Mouse (Mus musculus): Measurements from ENCODE around the gene Clint1. TPM values are rescaled to one million over a fixed set of nuclear protein-coding genes. Genes with fewer than 3 reads are reported as not detected.

Gene Clint1
- polyA plus RNA-seq, 1 experiment from 2014 or later = 81.8 TPM

DNA sequence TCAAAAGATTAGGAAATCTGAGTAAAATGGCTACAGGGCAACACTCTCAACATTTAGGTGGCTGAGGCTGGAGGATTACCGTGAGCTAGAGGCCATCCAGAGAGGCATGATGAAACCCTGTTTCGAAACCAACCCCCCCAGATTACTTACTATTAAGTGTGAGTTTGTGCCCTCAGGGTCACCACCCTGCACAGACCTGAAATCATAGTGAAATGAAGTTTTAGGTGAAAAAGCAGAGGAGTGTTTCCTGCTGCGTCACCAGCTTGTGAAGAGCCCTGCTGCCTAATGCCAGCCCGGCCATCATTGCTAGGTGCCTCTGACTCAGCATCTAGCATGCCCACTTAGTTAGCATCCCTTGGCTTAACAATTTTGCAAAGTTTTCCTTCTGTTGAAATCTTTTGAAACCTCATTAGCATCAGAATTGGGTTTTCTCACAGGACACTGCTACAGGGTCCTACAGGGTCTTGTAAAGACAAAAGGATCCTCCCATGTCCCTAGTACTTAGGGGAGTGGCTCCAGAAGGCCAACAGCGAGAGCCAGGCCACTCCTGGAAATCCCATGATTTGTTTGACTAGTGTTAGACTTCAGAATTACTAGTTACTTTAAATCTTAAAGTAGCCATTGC lies 33.9 kb downstream of the Clint1 start:
- ATAC-seq (ENCODE audit: insufficient number of reproducible peaks, insufficient read depth, low FRiP score, low TSS enrichment, low read depth) = no peak
- no peak overlapping the region for H3K9ac ChIP-seq
- WGBS = 82% methylated on average over 5 of the region's 5 CpGs
- no peak overlapping the region for H3K4me2 ChIP-seq
- H3K36me3 ChIP-seq = peaks cover 45% of the 10 kb centered on the region
- H3K27me3 ChIP-seq = no peaks in the 10 kb centered on the region
- peaks cover 17% of the 10 kb centered on the region for H3K4me1 ChIP-seq
- H3K9me3 ChIP-seq = no peaks in the 10 kb centered on the region
- H3K4me3 ChIP-seq = no peak overlapping the region
- no peak overlapping the region for H3K27ac ChIP-seq

DNA sequence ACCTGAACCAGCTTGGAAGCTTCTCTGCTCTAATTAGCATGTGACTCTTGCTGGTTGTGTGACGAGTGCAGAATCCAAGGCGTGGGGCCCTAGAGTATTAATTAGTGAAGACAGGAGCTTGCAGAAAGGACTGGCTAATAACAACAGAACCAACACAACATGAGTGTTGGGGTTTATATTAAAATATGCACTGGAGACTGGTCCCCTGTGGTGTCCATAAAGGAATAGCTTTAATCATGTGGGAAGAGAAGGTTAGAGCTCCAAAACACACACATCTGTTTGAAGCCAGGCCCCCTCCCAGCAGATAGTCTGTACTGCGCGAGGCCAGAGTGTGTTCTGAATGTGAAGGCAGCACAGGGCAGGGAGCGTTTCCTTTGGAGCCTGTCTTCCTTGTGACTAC lies 34.7 kb downstream of the Clint1 start:
- H3K4me3 ChIP-seq = no peak overlapping the region
- 82% methylated on average over 5 of the region's 5 CpGs for WGBS

DNA sequence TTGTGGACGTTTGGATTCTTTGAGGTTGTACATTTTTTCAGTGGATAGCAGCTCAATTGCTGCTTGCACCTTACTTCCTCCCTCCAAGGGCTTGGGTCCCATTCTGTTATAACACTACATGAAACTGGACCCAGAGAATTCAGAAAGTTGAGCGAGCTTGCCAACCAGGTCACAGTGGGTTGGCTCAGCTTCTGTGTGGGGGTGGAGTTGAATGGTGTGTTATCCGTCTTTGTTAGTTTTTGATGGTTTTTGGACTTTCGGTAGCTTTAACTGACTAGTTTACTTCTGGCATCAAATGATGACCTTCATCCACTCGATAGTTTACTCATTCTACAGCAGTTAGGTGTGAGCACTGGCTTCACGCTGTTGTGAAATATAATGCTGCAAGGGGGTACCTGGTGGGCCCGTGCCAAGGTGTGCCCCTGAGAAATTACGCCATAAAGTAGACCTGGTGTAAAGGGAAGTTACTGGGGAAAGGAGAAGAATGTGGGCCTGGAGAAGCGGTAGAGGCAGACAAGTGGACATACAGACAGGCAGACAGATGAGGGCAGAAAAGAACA lies 36.7 kb downstream of the Clint1 start:
- Histone ChIP-seq H3K9ac (no peak overlapping the region), H3K9me3 (no peaks in the 10 kb centered on the region), H3K4me1 (peaks cover 1% of the 10 kb centered on the region), H3K4me2 (no peak overlapping the region), H3K27me3 (no peaks in the 10 kb centered on the region), H3K36me3 (peaks cover 72% of the 10 kb centered on the region), H3K27ac (no peak overlapping the region), H3K4me3 (no peak overlapping the region)
- ATAC-seq (ENCODE audit: insufficient number of reproducible peaks, insufficient read depth, low FRiP score, low TSS enrichment, low read depth) = no peak
- 87% methylated on average over 9 of the region's 9 CpGs for WGBS

More for the DNA sequence above, 34.7 kb downstream of the Clint1 start:
- Histone ChIP-seq H3K36me3 (peaks cover 53% of the 10 kb centered on the region), H3K9ac (no peak overlapping the region), H3K27ac (no peak overlapping the region), H3K4me1 (peaks cover 13% of the 10 kb centered on the region), H3K9me3 (no peaks in the 10 kb centered on the region), H3K27me3 (no peaks in the 10 kb centered on the region), H3K4me2 (no peak overlapping the region)
- ATAC-seq (ENCODE audit: insufficient number of reproducible peaks, insufficient read depth, low FRiP score, low TSS enrichment, low read depth) = no peak

DNA sequence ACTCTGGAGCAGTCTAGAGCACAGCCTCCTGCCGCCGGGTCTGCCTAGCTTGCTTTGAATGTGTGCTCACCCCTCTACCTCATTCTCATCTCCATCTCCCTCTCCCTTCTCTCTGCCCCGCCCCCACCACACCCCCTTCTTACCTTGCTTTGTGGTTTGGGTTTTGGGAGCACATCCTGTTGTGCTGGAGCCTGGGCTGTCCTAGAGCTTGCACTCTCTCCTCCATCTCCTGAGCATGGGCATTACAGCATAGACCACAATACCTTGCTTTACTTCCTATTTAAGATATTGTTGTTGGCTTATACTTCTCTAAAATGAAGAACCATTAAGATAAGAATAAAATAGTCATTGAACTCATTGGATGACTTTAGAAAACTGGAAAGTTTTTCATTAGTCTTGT lies 38.1 kb downstream of the Clint1 start:
- Histone ChIP-seq H3K36me3 (peaks cover 84% of the 10 kb centered on the region), H3K4me3 (no peak overlapping the region), H3K27ac (no peak overlapping the region), H3K9me3 (no peaks in the 10 kb centered on the region), H3K27me3 (no peaks in the 10 kb centered on the region), H3K9ac (no peak overlapping the region), H3K4me1 (no peaks in the 10 kb centered on the region), H3K4me2 (no peak overlapping the region)
- no peak for ATAC-seq (ENCODE audit: insufficient number of reproducible peaks, insufficient read depth, low FRiP score, low TSS enrichment, low read depth)
- WGBS = 82% methylated on average over 3 of the region's 3 CpGs

DNA sequence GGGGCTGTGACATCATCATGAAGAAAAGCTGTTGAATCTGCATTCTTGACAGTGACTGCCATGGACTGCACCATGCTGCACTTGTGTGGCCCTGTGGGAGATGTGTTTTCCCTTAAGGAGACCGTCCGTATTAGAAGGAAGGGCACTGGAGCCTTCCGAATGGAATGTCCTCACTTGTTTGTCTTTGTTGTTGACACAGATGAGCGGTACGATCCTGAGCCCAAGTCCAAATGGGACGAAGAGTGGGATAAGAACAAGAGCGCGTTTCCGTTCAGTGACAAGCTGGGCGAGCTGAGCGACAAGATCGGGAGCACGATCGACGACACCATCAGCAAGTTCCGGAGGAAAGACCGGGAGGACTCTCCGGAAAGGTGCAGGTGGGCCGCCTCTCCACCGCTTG lies 38.6 kb downstream of the Clint1 start:
- Histone ChIP-seq H3K27ac (no peak overlapping the region), H3K9ac (no peak overlapping the region), H3K27me3 (no peaks in the 10 kb centered on the region), H3K4me2 (no peak overlapping the region), H3K36me3 (peaks cover 85% of the 10 kb centered on the region), H3K4me1 (no peaks in the 10 kb centered on the region), H3K9me3 (no peaks in the 10 kb centered on the region), H3K4me3 (no peak overlapping the region)
- ATAC-seq (ENCODE audit: insufficient number of reproducible peaks, insufficient read depth, low FRiP score, low TSS enrichment, low read depth) = no peak
- WGBS = 94% methylated on average over 20 of the region's 20 CpGs

DNA sequence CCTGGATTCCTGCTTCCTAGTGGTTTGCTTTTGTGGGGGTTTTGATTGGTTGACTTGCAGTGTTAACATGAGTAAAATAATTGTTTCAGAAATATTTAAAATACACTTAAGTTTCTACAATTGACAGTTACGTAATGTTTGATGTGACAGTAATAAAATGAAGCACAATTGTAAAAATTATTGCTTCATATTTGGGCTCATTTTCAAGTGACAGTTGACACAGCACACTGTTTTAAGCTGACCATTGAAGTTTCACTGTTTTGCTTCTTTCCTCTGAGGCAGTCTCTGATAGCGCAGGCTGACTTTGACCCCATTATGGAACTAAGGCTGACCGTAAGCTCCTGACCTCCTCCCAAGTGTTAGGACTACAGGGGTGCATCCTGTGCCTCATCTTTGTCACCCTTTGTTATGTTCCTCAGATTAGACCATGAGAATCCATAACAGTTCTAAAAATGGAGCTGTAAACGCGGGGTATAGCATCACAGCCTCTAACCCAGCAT lies 41.1 kb downstream of the Clint1 start:
- Histone ChIP-seq H3K4me1 (no peaks in the 10 kb centered on the region), H3K4me2 (no peak overlapping the region), H3K9me3 (no peaks in the 10 kb centered on the region), H3K27me3 (no peaks in the 10 kb centered on the region), H3K4me3 (no peak overlapping the region), H3K27ac (no peak overlapping the region), H3K36me3 (peaks cover 89% of the 10 kb centered on the region), H3K9ac (no peak overlapping the region)
- no peak for ATAC-seq (ENCODE audit: insufficient number of reproducible peaks, insufficient read depth, low FRiP score, low TSS enrichment, low read depth)
- WGBS = 96% methylated on average over 5 of the region's 5 CpGs

DNA sequence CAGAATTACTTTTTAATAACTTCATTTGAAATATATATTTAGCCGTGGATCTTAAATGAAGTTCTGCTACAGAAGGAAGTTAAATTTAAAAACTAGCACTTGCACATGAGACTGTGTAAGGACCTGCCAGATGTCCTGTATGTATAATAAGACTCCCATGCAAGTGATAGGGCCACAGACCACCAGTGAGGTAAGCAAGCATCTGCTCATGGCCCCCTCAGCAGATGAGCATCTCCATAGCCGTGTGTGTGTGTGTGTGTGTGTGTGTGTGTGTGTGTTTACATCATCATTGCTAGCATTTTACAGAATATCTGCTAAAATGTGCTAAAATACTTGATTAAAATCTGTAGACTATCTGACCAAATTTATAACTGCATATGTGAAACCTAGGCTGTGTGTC lies 45.5 kb downstream of the Clint1 start:
- Histone ChIP-seq H3K9ac (no peak overlapping the region), H3K4me3 (no peak overlapping the region), H3K4me1 (0 out of 2 replicates have a peak, but pooled peaks cover 5% of the 10 kb centered on the region), H3K36me3 (peaks cover 64% of the 10 kb centered on the region), H3K4me2 (no peak overlapping the region), H3K27me3 (no peaks in the 10 kb centered on the region), H3K9me3 (no peaks in the 10 kb centered on the region), H3K27ac (no peak overlapping the region)
- ATAC-seq (ENCODE audit: insufficient number of reproducible peaks, insufficient read depth, low FRiP score, low TSS enrichment, low read depth) = no peak
- 92% methylated on average over 2 of the region's 2 CpGs for WGBS

DNA sequence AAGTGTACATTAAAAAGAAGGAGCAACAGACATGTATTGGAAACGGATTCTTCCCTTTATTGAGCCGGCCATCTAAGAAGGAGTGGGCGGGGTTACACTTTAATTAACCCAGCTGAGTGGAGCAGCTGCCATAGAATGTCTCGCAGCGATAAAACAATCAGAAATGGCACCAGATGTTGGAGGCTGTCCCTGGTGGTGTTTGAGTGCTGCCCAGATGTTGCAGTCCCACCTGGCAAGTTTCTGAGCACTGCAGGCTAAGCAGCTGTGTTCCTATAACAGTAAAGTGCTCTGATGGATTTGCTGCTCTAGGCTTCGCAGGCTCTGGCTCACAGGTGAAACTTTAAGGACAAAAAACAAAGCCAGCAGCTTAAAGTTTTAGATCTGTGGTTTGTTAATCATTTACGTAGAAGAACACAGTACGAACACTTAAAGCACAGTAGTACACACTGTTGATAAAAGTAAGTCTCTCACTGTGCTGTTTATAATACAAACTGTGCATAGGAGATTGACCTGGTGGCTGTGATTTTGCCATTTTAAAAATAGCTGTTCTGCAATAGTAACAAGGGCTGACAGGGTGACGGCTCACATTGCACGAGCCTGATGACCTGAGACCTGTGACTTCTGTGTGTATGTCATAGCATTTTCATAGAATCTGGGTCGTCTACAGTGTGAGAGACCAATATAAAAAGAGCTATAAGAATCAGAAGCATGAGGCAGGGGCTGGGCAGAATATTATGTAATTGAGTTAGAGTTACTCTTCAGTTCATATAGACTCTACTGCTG lies 48.6 kb downstream of the Clint1 start:
- H3K27me3 ChIP-seq = no peaks in the 10 kb centered on the region
- H3K9ac ChIP-seq = no peak overlapping the region
- no peak overlapping the region for H3K4me2 ChIP-seq
- no peak overlapping the region for H3K4me3 ChIP-seq
- H3K4me1 ChIP-seq = 0 out of 2 replicates have a peak, but pooled peaks cover 5% of the 10 kb centered on the region
- 68% methylated on average over 11 of the region's 11 CpGs for WGBS
- H3K9me3 ChIP-seq = no peaks in the 10 kb centered on the region
- H3K36me3 ChIP-seq = peaks cover 54% of the 10 kb centered on the region
- ATAC-seq (ENCODE audit: insufficient number of reproducible peaks, insufficient read depth, low FRiP score, low TSS enrichment, low read depth) = no peak
- H3K27ac ChIP-seq = no peak overlapping the region

DNA sequence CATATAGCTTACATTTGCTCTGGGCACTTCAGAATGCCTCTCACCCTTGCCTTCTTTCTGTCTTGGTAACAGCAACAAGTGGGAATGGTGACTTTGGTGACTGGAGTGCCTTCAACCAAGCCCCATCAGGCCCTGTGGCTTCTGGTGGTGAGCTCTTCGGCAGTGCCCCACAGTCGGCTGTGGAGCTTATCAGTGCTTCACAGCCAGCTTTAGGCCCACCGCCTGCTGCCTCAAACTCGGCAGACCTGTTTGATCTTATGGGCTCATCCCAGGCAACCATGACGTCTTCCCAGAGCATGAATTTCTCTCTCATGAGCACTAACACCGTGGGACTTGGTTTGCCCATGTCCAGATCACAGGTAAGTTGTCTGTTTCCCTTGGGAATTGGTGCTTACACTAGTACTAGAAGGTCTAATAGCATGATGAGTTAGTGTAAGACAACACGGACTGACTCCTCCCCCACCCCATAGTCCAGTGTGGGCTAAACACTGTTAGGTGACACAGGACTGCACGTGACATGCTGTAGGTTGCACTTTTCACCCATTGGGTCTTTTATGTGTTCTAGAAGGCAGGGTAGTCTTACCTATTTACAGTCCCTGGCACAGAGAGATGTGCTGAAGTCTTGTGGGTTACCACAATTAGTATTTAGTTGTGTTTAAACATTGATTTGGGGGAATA lies 54.4 kb downstream of the Clint1 start:
- Histone ChIP-seq H3K9ac (no peak overlapping the region), H3K9me3 (no peaks in the 10 kb centered on the region), H3K4me3 (no peak overlapping the region), H3K36me3 (peaks cover 74% of the 10 kb centered on the region), H3K27ac (no peak overlapping the region), H3K4me1 (no peaks in the 10 kb centered on the region), H3K4me2 (no peak overlapping the region), H3K27me3 (no peaks in the 10 kb centered on the region)
- no peak for ATAC-seq (ENCODE audit: insufficient number of reproducible peaks, insufficient read depth, low FRiP score, low TSS enrichment, low read depth)
- WGBS = 88% methylated on average over 8 of the region's 8 CpGs

DNA sequence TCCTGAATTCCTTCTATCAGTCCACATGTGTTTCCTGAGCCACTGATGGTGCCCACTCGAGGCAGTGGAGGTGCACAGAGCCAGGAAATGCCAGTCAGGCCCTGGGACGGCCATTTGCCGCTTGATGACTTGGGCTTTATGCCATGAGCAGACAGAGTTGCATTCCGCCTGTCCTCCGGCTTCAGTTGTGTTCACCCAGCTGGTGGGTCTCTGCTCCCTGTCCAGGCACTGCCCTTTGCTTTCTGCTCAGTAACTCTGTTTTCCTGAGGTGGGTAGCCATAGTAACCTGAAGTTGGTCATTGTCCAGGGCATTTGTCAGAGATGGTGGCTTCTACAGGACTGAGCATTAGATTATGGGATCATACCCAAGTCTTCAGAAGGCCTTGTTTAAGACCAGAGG lies 55.5 kb downstream of the Clint1 start:
- Histone ChIP-seq H3K27ac (no peak overlapping the region), H3K9me3 (no peaks in the 10 kb centered on the region), H3K4me3 (no peak overlapping the region), H3K4me1 (no peaks in the 10 kb centered on the region), H3K27me3 (no peaks in the 10 kb centered on the region), H3K36me3 (peaks cover 78% of the 10 kb centered on the region), H3K9ac (no peak overlapping the region), H3K4me2 (no peak overlapping the region)
- ATAC-seq (ENCODE audit: insufficient number of reproducible peaks, insufficient read depth, low FRiP score, low TSS enrichment, low read depth) = no peak
- 87% methylated on average over 5 of the region's 5 CpGs for WGBS

DNA sequence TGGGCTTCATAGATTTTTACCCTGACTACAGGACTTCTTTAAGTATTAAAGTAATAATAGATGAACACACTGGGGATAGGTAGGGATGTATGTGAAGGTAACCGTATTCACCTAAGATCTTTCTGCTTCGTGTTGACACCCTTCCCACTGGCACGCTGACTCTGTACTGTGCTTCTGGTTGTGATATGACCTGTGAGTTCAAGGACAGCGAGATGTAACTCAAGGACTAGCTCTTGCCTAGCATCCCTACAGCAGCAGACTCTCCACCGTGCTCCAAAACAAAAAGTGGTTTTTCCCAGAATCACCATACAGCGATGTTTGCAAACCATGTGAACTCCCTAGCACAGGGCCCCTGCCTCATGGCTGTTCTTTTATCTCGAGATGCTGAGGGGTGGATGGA lies 56.2 kb downstream of the Clint1 start:
- 94% methylated on average over 7 of the region's 7 CpGs for WGBS
- no peak overlapping the region for H3K4me3 ChIP-seq

More for the DNA sequence above, 56.2 kb downstream of the Clint1 start:
- H3K27ac ChIP-seq = no peak overlapping the region
- no peaks in the 10 kb centered on the region for H3K4me1 ChIP-seq
- ATAC-seq (ENCODE audit: insufficient number of reproducible peaks, insufficient read depth, low FRiP score, low TSS enrichment, low read depth) = no peak
- H3K9ac ChIP-seq = no peak overlapping the region
- no peaks in the 10 kb centered on the region for H3K9me3 ChIP-seq
- no peaks in the 10 kb centered on the region for H3K27me3 ChIP-seq
- H3K4me2 ChIP-seq = no peak overlapping the region
- H3K36me3 ChIP-seq = peaks cover 70% of the 10 kb centered on the region
